22 mouse cellular contexts compared by ENCODE assay signal in the genomic region with DNA sequence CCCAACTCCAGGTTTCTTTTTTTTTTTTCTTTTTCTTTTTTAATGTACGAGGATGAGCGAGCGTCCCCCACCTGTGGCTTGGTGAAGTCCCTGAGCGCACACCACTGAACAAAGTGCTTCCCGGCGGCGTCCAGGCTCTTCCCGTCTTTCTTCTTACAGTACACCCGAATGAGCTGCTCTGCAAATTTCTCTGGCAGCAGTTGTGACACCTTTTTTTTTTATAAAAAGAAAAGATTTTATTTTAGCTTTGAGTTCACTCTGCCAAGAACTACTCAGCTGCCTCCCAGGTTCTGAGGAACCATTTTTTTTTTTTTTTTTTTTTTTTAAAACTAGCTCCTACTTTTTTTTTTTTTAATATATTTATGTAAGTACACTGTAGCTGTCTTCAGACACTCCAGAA. TPM values are rescaled to one million over a fixed set of nuclear protein-coding genes. Genes with fewer than 3 reads are reported as not detected.
"Had no signal": no experiment of that assay in that cellular context is flagged by ENCODE, and none has a peak within 500 bp of the region (broad histone marks: within the 10 kb centered on the region; RNA-seq: fewer than 3 reads in every experiment).

No protein-coding gene starts in this region.

- H3K36me3 ChIP-seq: midbrain, embryonic 15.5 days had no signal

- DNase-seq: liver, postnatal 0 days; lung, adult 2 months; lung, postnatal 14 days; lung, postnatal 36 days; right cerebral cortex, postnatal 14 days; thymus, adult 18-20 months; thymus, postnatal 14 days; thymus, postnatal 36 days had no signal

- ATAC-seq: liver, postnatal 0 days; lung, postnatal 0 days; midbrain, embryonic 13.5 days; midbrain, embryonic 15.5 days had no signal

- H3K9me3 ChIP-seq: liver, embryonic 15.5 days; lung, embryonic 15.5 days; megakaryocyte, embryonic 14.5 days; midbrain, embryonic 13.5 days; midbrain, embryonic 15.5 days; neural tube, embryonic 12.5 days; stomach, embryonic 15.5 days had no signal

- H3K4me3 ChIP-seq: liver, embryonic 15.5 days; lung, embryonic 15.5 days; megakaryocyte, embryonic 14.5 days; midbrain, embryonic 13.5 days; midbrain, embryonic 15.5 days; neural tube, embryonic 12.5 days; stomach, embryonic 15.5 days had no signal

- H3K9ac ChIP-seq: liver, embryonic 15.5 days; liver, postnatal 0 days; lung, embryonic 15.5 days; midbrain, embryonic 13.5 days; midbrain, embryonic 15.5 days; neural tube, embryonic 12.5 days; stomach, embryonic 15.5 days had no signal

- H3K27ac ChIP-seq: liver, embryonic 15.5 days; lung, embryonic 15.5 days; macrophage; midbrain, embryonic 13.5 days; midbrain, embryonic 15.5 days; neural tube, embryonic 12.5 days; stomach, embryonic 15.5 days; stomach, postnatal 0 days had no signal

- H3K4me1 ChIP-seq: liver, embryonic 15.5 days; lung, embryonic 15.5 days; midbrain, embryonic 13.5 days; midbrain, embryonic 15.5 days; neural tube, embryonic 12.5 days; stomach, embryonic 15.5 days had no signal

RNA-seq across cellular contexts. Expression of gene Tldc2, which starts 14.8 kb away (rescaled TPM):
- total RNA-seq: megakaryocyte progenitor cell, adult 5-6 weeks; midbrain, postnatal 0 days; monocyte, adult 5-6 weeks; neutrophil, adult 5-6 weeks had no signal
